Mouse (Mus musculus) brown adipose tissue, adult 24 weeks (tissue): ENCODE results near the gene Iyd. TPM values are rescaled to one million over a fixed set of nuclear protein-coding genes. Genes with fewer than 3 reads are reported as not detected.
"Not testable (repeated sequence)": the region's sequence is repeated elsewhere in the genome, so short reads cannot be mapped to it uniquely, and the experiment has no call there.

Source experiments
- H3K27ac ChIP-seq: fragments of 200-500 bp; replicated peaks from 2 replicates; pipeline ENCODE4 v1.5.1; 2012; ENCODE audit warnings: low read depth, mild to moderate bottlenecking, low read length
- H3K4me1 ChIP-seq: fragments of 200-500 bp; 2 replicates; pipeline ENCODE4 v1.6.1; 2012; ENCODE audit warnings: low read length, mixed read lengths; ENCODE audit not compliant: control insufficient read depth, insufficient read depth, insufficient read length
- H3K4me3 ChIP-seq: fragments of 200-500 bp; 2 replicates; pipeline ENCODE4 v1.5.1; 2012; ENCODE audit warnings: low read depth, mild to moderate bottlenecking, low read length, moderate library complexity; ENCODE audit not compliant: insufficient read depth
- polyA plus RNA-seq: library from polyadenylated mRNA; stranded (reverse); fragments of >200 nt; gene quantifications from 2 replicates; pipeline ENCODE4 v1.2.4, GENCODE M21; 2012; ENCODE audit not compliant: missing spikeins, insufficient read depth, insufficient read length

The Iyd gene
- polyA plus RNA-seq, result not detected in 2 replicates

DNA sequence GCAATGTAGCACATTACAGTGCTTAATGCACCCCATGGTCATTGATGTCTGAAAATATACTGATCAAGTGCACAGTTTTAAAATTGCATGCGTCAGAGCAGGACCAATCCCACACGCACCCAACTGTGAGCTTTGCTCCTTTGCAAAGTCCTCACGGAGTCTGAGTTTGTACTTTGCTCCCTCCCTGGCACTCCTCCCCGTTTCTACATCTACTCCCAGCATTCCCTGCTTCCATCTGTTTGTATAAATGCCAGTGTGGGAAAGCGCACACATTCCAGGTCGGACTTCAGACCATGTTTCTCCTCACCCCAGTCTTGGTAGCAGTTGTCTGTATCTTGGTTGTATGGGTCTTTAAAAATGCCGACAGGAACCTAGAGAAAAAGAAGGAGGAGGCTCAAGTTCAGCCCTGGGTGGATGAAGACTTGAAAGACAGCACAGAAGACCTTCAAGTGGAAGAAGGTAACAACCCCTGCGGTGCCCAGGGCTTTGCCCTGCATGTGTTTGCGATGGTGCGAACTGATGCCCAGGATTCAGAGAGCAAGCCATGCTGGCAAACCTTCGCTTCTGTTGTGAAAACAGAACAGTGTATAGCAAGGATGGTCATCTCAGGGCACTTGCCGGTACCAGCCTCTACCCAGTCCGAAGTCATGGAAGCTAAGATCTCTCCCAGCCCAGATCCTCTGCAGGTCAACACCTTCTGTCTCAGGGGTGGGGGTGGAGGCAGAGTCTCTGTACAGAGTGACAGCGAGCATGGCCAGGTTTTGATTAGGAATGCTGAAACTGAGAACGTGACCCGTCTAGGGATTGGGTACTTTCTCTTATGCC is at the start of gene Iyd:
TSS of gene Iyd (plus strand) at position 238 of the 825 bp plus-strand sequence.
- Histone ChIP-seq H3K4me3 (no peak within 1 kb of the TSS), H3K27ac (no peak within 1 kb of the TSS), H3K4me1 (no peaks in the 10 kb centered on the region)

GRCm38 (mm10) chr10:3496791-3497190 is 43.2 kb upstream of the Iyd start:
- H3K27ac ChIP-seq, result no peak overlapping the region
- no peak overlapping the region for H3K4me3 ChIP-seq
- no peaks in the 10 kb centered on the region for H3K4me1 ChIP-seq

- not testable (repeated sequence) for H3K4me3 ChIP-seq, H3K4me1 ChIP-seq, H3K27ac ChIP-seq
Observed at GRCm38 (mm10) chr10:3500846-3501245, 39.2 kb upstream of the Iyd start.

DNA sequence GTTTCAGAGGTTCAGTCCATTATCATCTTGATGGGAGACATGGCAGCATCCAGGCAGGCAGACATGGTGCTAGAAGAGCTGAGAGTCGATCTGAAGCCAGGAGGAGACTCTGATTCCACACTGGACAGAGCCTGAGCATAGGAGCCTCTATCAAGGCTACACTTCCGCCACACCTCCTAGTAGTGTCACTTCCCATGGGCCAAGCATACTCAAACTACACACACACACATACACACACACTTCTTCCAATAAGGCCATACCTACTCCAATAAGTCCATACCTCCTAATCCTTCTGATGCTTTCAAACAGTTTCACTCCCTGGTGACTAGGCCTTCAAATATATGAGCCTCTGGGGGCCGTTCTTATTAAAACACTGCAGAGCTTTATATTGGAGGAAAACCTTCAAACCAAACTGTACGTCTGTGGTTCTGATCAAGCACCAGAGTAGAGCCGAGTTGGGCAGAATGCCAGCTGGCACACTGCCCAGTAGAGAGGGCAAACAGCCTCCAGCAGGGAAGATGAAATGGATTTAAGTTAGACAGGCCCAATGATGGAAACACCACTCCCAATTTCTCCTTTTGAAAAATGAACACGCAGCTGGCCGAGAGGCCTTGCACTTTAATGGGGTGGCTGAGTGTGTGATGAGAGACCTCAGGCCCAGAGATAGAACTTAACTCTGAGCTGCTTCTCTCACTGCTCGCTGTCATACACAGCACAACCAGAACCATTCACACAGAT is 32.4 kb upstream of the Iyd start:
- Histone ChIP-seq H3K4me1 (no peaks in the 10 kb centered on the region), H3K4me3 (no peak overlapping the region), H3K27ac (no peak overlapping the region)

- Histone ChIP-seq H3K27ac (no peak overlapping the region), H3K4me1 (no peaks in the 10 kb centered on the region), H3K4me3 (no peak overlapping the region)
Observed at GRCm38 (mm10) chr10:3508222-3508588, 31.8 kb upstream of the Iyd start.

DNA sequence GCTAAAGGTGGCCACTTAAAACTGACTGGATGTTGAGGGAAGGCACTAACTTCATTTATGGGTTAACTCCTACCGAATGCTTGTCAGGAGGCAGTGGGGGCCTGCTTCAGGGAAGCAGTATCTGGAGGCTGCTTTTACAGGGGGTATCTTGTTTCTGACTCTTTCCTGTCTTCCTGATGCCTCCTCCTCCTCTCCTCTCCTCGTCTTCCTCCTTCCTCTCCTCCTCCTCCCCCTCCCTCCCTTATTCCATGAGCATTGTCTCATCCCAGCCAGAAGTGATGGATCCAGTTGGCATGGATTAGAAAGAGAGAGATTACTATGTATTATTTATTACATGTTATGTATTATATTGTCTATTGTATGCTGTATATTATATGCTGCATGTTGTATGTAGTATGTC is 31.3 kb upstream of the Iyd start:
- no peaks in the 10 kb centered on the region for H3K4me1 ChIP-seq
- H3K27ac ChIP-seq, result no peak overlapping the region
- H3K4me3 ChIP-seq, result no peak overlapping the region

- H3K27ac ChIP-seq, result no peak overlapping the region
- H3K4me3 ChIP-seq, result no peak overlapping the region
- no peaks in the 10 kb centered on the region for H3K4me1 ChIP-seq
Observed at GRCm38 (mm10) chr10:3509663-3510277, 30.3 kb upstream of the Iyd start.

- Histone ChIP-seq H3K4me1 (no peaks in the 10 kb centered on the region), H3K27ac (no peak overlapping the region), H3K4me3 (no peak overlapping the region)
Observed at GRCm38 (mm10) chr10:3510486-3510885, 29.6 kb upstream of the Iyd start.

DNA sequence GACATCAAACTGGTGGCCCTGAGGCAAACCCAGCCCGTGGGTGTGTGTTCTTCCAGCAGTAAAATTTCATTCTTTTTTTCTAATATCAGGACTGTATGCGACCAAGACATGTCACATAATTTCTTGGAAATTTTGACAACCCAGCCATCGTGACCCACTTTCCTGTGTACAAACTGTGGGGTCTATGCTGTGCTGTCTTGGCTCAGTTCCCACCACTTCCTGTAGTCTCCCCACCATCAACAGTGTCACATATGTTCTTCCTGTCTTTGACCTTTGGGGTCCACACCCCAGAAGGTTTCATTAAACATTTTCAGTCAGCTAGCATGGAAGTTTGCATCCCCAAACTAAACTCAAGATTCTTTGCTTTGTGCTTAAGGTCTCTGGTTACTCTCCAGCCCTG is 28.6 kb upstream of the Iyd start:
- Histone ChIP-seq H3K4me3 (no peak overlapping the region), H3K27ac (no peak overlapping the region), H3K4me1 (peaks cover 5% of the 10 kb centered on the region)

DNA sequence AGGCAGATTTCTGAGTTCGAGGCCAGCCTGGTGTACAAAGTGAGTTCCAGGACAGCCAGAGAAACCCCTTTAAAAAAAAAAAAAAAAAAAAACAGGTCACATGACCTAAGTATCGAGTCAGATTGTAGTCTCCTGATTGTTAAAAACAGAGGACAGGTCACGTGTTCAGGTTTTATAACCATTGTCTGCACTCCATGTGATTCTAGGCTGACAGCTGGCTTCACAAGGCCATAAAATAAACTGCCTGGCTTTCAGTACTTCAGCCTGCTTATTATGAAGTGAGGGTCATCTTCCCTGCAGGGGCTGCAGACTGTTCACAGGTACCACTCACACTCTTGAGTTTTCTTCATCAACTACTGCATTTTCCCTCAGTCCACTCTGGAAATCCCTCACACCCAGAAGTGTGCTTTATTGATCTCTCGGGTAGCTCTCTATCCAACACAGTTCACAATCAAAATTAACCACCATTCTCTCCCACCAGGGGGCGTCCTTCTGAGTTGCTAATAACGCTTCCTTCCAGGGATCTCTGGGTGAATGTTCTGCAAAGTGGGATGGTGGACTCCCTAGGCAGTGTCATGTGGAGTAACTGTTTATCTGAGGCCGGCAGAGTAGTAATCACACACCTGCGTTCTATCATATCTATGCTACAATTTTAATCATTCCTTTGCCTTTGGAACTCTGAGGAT is 27.3 kb upstream of the Iyd start:
- Histone ChIP-seq H3K4me1 (peaks cover 5% of the 10 kb centered on the region), H3K27ac (no peak overlapping the region), H3K4me3 (no peak overlapping the region)

- no peak overlapping the region for H3K27ac ChIP-seq
- peaks cover 5% of the 10 kb centered on the region for H3K4me1 ChIP-seq
- no peak overlapping the region for H3K4me3 ChIP-seq
Observed at GRCm38 (mm10) chr10:3513947-3514346, 26.1 kb upstream of the Iyd start.

DNA sequence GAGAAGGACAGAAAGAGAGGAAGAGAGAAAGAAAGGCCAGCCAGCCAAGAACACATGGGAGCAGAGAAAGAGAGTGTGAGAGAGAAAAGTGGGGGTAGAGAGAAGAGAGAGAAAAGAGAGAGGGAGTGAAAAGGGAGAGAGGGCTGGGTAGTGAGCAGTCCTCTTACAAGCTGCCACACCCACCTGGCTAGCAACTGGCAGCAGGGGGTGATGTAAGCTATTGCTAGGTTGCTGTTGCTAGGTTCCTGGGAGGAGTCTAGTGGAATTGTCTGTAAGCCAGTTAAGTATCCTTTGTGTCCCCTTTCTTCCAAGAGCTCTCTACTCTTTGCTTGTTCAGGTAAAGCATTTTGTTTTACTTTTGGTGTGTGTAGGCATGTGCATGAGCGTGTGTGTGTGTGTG is 25.4 kb upstream of the Iyd start:
- no peak overlapping the region for H3K4me3 ChIP-seq
- peaks cover 5% of the 10 kb centered on the region for H3K4me1 ChIP-seq
- no peak overlapping the region for H3K27ac ChIP-seq

DNA sequence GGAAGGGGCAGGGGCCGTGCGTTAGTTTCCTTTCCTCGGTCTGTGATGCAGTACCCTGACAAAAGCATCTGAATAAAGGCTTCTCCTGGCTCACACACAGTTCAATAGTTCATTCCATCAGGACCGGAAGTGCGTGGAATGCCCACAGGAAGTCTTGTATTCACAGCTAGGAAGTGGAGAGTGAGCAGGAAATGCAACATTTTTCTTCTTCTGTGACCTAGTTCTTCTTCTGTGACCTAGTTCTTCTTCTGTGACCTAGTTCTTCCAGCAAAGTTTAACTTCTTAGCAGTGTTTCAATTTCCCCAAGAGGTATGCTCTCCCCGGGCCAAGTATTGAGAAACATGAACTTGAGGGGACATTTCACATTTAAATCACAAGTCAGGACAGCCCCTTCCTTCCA is 23.6 kb upstream of the Iyd start:
- Histone ChIP-seq H3K27ac (no peak overlapping the region), H3K4me3 (no peak overlapping the region), H3K4me1 (peaks cover 5% of the 10 kb centered on the region)

GRCm38 (mm10) chr10:3523044-3523793 is 16.8 kb upstream of the Iyd start:
- H3K4me3 ChIP-seq, result no peak overlapping the region

More at GRCm38 (mm10) chr10:3523044-3523793, 16.8 kb upstream of the Iyd start:
- Histone ChIP-seq H3K4me1 (no peaks in the 10 kb centered on the region), H3K27ac (no peak overlapping the region)
